Mouse (Mus musculus) cerebellum, adult 9-10 months (tissue): ENCODE results near the gene Pip5k1c.

Experiments
- DNase-seq: peaks from one replicate; pipeline ENCODE4 v3.0.0; 2022

Pip5k1c gene

DNA sequence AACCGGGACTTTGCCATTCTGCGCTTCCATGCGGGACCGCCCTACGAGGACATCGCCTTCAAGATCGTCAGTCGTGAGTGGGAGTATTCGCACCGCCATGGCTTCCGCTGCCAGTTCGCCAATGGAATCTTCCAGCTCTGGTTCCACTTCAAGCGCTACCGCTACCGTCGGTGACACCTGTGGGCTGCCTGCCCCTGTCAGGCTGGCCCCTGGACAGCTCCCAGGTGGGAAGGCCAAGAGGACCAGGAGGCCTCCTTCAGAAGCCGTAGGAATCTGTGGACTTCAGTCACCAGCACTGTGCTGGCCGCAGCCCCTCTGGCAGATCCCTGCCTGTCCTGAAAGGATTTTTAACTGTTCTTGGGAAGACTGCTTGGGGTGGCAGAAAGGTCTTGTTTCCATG lies 33.0 kb downstream of the Pip5k1c start:
- DNase-seq, result no peak

DNA sequence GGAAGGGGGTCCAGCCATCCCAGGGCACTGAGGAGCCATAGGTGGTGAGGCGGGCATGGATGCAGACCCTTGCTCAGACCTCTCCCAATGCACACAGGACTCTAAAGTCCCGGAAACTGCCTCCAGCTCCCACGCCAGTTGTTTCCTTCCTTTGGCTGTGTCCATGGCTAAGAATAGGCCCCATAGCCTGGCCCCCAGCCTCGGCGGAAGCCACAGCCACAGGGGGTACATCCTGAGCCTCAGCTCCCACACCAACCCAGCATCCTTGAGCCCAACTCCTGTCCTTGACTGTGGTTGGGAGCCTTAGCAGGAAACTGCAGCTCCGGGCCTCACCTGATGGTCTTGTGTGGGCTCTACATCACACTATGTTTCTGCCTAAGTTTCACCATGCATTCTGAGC lies 34.1 kb downstream of the Pip5k1c start:
- DNase-seq, result no peak

DNA sequence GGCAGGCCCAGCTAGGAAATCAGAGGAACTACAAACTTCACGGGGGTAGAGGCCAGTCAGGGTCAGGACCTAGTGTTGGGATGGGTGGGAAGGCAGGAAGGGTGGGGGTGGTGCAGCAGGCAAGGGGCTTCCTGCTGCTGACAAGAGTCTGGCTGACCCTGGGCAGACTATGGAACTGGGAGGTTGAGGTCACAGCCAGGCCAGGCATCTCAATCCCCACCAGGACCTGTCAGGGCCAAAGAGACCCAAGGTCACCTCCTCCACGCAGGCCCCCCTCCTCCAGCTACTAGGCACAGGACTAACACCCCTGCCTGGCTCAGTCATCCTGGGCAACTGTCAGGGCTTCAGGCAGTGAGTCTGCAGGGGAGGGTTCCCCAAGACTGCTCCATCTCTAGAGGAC lies 35.2 kb downstream of the Pip5k1c start:
- DNase-seq, result no peak

DNA sequence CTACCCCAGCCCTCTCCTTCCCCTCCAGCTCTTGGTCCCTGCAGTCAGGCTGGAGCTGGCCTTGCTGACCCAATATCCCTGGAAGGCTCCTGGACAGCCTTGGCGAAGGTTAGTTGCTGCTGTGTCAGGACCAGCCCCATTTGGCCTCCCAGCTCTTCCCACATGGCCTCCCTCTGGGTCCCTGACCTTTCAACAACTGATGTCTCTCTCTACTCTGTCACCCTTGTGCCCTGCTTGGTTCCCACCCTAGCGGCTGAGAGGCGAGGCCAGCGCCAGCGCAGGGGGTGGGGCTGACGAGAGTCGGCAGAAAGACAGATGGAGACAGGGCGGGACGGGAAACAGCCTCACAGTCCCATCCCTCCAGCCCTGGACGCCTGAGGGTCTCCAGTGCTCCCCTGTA lies 35.6 kb downstream of the Pip5k1c start, which contains the start of gene Tbxa2r:
Gene Tbxa2r (plus strand): TSS at position 346 of the 400 bp plus-strand sequence.
- DNase-seq, result no peak

DNA sequence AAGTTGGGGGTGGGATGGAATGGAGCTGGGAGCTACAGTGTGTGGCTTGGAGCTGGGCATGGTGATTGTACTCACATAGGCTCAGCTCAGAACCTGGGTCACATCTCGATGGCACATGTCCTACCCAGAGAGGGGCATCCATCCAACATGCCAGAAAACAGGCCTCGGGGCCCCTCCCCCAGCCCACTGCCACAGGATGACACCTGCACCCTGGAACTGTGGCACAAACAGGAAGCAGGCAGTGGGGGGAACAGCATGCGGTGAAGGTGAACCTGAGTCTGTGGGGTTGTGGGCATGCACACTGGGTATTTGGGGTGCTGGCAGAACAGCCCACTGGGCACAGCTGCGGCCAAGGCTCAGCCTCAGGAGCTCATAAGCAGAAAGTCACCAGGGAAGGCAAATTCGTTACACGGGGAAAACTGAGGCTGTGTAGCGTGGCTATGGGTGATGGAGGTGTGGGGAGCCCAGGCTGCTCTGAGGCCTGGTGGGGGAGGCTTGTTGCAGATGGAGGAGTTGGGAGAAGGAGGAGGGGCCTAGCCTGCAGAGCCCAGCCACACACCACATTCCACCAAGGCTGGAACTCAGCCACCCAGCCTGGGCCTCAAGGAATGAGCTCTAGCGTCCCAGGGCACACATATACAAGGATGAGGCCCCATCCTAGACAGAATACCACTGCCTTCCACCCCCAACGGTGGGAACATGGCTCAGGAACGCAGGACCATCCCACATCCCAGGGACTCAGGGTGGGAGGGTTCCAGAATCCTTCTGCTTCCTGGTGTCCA lies 36.6 kb downstream of the Pip5k1c start:
- peak; percentile 22 for DNase-seq

DNA sequence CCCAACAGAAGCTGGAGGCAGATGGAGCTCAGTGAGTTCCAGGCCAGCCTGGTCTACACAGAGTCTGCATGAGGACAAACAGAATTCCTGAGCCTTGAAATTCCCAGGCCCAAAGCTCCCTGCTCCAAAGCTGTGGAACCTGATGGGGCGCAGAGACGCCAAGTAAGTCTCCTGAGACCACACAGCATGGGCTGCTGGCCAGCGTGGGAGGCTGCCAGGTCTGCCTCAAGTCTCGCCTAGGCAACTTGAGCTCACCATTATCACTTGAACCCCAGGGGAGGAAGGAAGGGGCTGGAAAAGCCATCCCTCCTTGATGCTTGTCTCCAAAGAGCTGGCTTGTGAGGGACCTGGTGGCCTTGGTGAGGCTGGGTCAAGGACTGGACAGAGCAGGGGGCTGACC lies 37.2 kb downstream of the Pip5k1c start:
- no peak for DNase-seq

DNA sequence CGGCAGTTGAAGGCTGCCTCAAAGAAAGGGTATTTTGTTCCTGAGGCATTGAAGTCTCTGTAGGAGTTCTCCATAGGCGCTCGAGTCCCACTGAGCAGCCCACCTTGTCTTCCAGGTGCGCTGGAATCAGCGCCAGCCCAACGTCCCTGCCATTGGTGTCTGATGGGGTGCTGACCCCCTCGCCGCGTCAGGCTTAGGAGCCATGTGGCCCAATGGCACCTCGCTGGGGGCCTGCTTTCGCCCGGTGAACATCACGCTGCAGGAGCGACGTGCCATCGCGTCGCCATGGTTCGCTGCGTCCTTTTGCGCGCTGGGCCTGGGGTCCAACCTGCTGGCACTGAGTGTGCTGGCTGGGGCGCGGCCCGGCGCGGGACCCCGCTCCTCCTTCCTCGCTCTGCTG lies 39.5 kb downstream of the Pip5k1c start:
- no peak for DNase-seq

DNA sequence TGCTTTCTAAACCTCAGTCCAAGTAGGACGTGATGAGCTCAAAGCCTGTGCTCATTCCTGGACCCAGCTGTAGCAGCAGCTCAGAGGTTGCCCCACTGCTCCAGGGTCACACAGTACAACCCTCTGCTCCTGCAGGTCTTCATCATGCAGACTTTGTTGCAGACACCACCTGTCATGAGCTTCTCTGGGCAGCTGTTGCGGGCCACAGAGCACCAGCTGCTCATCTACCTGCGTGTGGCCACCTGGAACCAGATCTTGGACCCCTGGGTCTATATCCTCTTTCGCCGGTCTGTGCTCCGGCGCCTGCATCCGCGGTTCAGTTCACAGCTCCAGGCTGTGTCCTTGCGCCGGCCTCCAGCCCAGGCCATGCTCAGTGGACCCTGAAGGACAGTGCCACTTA lies 41.6 kb downstream of the Pip5k1c start:
- DNase-seq, result no peak

DNA sequence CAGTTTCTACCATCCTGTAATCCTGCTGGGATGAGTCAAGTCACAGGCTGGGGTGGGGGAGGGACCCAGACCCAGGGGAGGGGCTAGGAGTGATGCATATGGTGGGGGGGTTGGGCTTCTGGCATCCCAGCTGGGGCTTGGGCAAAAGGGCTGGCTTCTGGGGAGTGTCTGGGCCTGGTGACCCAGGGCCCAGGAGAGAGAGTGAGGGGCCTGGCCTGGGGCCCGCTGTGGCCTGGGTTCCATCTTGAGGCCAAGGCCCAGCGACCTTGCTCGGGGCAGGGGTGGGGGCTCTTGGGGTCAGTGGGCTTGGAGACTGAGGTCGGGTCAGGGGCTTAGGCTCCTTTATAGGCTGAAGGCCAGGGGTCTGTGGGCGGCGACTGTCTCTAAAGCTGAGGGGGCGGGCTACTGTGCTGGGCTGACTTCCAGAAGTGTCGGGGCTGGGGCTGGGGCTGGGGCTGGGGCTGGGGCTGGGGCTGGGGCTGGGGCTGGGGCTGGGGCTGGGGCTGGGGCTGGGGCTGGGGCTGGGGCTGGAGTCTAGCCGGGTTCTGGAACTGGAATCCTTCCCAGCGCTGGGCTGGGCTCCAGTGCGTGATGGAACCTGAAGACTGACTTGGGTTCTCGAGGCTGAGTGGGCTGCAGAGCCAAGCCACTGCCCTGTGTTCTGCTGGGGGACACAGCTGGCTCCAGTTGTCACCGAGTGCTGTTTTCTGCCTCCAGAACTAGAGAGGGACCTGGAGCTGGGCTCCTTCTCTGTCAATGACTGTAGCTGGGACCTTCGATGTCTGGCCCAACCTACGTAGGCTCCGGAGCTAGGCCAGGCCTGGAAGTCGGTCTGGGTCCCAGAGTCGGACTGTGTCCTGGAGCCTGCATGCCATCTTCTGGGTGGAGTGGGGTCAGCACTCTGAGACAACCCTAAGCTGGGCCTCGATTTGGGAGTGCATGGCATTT lies 42.9 kb downstream of the Pip5k1c start:
- DNase-seq, result no peak

DNA sequence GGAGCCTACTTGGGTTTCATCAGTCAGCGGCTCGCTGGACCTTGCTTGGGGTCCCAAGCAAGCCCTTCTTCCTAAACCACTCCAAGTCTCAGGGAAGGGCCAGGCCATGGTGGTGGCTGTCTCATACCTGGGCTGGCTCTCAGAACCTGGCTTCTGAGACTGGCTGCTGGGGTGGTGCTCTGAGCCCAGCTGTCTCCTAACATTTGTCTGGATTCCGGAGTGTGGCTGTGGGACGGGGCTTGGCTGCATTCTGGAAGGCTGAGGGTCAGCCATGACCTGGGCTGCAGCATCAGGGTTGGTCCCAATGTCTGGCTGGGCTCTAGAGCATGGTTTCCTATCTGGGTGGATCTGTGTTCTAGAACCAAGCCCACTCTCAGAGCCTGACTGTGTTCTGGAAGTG lies 43.8 kb downstream of the Pip5k1c start:
- no peak for DNase-seq

DNA sequence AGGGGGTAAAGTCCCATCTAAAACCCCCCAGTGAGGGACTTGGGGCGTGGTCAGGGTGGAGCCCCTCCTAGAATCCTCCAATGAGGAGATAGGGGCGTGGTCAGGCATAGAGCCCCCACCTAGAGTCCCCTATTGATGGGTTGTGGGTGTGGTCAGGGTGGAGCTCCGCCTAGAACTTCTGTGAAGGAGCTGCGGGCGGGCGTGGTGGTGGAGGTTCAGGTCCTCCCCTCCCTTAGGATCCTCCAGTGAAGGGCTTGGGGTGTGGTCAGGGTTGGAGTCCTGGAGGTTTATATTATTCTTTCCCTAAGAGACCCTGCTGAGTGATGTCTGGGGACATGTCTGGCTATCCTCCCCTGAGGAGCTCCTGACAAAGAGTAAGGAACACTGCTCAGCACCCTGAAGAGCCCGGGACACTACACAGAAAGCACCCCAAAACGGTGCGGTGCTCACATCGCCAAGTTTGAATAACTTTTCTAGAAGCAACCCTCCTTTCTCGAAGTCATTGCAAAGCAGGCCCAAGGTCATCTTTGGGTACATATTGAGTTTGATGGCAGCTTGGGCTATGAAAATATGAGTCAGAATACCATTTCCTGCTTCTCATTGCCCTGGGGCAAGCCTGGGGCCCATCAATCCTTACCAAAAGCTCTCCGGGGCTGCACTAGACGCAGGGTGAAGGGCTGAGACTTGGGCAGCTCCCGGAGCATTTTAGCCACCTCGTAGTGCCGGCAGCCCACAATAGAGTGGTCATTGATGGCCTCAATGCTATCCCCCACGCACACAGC lies 48.0 kb downstream of the Pip5k1c start:
- peak; percentile 32 for DNase-seq

DNA sequence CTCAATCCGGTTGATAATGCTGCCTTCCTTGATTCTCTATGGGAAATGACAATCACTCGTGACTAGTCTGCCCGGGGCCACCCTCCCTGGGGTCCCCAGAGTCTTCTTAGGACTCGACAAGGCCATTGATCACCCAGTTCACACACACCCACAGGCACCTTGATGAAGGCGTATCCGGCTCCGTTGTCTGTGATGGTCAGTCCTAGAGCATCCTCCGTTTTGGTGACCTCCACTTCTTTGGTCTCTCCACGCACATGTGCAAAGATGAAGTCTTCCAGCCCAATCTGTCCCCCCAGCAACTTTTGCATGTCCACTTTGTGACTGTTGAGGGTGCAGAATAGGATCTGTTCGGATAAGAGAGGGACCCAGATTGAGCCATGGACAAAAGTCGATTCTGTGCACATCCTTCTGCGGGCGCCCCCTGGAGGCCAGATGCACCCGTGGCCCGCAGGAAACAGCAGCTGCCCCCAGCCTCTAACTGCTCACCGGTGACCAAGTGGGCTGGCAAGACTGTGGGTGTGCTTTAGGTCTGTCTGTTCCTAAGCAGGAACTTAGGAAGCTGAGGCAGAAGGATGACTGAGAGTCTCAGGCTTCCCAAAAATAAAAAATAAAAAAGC lies 48.7 kb downstream of the Pip5k1c start:
- DNase-seq, result peak; percentile 65

DNA sequence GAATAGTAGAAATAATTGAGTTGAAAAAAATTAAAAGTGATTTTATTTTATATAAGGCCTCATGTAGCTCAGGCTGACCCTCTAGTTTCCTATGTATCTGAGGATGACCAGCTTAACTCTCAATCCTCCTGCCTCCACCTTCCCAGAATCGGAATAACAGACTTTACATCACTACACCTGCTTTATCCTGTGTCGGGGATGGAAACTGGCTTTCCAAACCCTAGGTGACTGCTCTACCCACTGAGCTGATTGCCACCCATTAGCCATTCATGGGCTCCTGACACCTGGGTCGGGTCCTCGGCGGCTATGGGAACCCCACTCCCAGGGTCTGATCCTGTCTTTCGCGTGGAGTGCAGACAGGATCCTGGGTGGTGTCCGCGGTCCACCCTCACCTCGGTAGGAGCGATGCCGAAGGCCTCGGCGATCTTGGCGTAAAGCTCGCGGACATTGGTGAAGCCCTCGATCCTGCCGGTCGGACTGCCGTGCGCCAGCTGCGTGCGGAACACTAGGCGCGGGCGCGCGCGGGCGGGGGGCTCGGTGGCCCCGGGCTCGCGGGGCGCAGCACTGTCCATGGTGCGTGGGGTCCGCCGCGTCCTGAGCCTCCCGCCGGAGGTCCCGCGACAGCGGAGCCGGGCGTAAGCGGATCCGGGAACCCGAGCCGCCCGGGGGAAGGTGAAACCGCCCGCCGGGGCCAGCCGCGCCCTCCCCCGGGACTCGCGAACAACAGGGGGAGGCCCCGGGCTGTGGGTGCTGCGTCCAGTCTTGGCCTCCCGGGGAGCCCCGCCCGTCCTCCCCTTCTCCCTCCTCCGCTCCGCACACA lies 50.1 kb downstream of the Pip5k1c start, which contains the start of gene Gipc3:
Gene Gipc3 (minus strand): TSS at position 581 of the 820 bp plus-strand sequence.
- no peak for DNase-seq

DNA sequence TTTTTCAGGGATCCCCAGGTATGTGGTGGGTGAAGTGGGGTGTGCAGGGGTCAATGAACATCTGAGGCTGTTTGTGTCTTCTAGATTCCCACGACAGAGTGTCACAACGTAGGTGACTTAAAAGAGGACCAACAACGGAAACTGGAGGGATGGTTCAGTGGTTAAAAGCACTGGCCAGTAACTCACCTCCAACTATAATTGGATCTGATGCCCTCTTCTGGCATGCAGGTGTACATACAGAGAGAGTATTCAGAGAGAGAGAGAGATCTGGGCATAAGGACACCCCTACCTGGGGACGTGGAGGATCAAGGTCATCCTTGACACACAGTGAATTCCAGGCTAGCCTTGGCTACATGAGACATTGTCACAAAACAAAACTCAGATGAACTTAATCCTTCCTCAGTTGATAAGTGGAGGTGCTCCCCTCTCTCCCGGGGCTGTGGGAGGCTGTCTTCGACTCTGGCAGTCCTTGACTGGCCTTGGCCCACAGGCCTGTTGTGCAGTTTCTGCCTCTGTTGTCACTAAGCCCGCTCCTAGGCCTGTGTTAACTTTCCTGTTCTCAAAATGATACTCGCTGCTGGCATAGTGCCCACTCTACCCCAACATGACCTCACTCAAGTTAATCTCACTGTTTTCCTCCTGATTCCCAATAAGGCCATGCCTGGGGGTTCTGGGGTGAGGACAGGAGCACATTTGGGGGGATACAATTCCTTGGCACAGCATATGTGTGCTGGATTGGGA lies 51.8 kb downstream of the Pip5k1c start:
- peak; percentile 47 for DNase-seq

DNA sequence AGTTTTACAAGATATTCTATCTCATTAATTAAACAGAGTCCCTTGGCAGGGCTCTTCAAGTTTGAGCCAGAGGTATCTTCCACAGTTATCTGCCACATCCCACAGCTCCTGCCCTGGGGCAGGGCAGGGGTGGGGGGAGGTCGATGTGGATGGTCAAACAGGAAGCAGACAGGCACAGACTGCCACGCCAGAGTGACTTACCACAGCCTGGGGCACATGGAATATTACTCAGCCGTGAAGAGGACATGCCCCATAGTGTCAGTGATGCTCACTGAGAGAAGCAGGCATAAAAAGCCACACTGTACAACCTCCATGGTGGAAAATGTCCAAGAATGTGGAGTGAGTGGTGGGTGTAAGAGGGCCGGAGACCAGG lies 52.4 kb downstream of the Pip5k1c start:
- DNase-seq, result no peak

DNA sequence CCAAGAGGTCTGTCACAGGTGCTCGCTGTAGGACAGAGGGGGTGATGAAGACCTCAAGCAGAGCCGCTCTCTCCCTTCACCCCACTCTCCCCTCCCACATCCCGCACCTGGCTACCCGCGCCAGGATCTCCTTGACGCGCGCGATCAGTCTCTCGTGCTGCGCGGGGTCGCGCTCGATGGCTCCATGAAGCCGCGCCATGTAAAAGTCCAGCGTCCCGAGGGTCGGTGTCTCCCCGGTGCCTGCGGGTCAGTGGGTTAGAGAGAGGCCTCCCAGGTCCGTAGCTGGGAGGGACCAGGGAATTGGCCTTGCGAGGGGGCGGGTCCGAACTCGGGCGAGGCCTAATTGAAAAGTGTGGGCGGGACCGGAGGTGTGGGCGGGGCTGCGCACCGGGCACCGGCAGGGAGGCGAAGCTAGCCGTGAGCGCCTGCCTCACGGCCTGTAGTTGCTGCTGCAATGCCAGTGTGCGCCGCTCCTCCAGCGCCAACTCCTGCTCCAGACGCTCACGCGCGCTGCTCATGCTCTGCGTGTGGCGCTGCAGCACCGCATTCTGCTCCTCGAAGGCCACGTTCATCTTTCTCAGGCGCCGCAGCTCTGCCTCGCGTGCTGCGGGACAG lies 53.8 kb downstream of the Pip5k1c start:
- DNase-seq, result peak; percentile 25

DNA sequence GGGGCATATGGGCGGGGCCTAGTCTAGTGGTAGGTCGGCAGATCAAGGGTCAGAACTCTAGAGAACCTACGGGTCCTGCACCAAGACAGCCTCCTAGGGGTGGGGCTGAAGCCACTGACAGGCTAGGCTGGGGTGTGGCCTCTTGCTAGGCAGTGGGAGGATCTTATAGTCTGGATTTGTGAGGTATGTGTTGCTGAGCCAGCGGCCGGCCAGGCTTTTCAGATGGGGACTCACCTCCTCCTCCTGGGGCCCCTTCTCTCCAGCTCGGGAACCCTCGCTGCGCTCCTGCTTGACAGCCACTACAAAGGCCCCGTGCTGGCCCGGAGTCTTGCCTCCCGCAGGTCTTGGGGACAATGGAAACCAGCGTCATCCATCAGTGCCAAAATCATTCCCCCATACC lies 56.4 kb downstream of the Pip5k1c start:
- DNase-seq, result peak; percentile 50

DNA sequence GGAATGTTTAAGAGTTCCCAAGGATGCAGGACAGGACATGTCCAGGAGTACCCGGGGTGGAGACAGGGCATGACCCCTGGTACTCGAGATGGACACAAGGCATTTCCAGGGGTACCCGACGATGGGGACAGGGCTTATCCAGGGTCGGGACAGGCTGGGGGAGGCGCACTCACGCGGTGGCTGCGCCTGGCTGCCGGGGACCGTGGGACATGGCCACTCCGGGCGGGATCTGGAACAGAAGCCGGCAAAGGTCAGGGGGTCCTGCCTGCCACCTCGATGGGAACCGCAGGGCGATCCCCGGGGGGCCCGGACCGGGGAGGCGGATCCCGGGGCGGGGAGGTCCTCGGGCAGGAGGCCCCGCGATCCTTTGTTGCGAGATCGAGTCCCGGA lies 57.2 kb downstream of the Pip5k1c start:
- DNase-seq, result peak; percentile 67

DNA sequence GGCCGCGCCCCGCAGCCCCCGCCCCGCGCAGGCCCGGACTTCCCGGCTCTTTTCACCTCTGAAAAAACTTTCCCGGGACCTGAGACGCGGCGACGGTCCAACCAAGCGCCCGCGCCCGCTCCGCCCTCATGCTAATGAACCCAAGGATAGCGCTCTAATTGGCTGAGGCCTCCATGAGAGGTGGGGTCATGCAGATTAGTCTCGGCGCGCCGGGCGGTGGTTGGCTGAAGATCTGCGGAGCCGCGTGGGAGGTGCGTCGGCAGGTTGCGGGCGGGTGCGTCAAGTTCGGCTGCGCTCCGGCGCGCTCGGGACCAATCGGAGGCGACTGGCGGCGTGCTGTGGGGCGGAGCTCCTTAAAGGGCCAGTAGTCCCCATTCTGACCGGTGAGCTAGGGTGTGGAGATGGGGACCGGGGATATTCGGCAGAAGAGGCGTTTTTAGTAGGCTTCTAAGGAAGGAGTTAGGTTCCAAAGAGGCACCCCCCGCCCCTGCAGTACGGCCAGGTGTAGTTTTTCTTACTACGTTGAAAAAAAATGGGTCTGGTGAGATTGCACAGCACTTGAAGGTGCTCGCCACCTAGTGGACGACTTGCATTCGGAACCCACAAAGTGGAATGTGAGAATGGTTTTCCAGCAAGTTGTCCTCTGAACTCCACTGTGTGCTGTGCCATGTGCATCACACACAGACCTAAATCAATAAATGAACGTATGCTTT lies 57.7 kb downstream of the Pip5k1c start, which contains the start of gene Hmg20b:
Gene Hmg20b (minus strand): TSS at position 130 of the 713 bp plus-strand sequence.
- peak; percentile 99 for DNase-seq
